Mouse (Mus musculus) layer of hippocampus, adult 18-20 months (tissue): ENCODE measurements at regions not wholly inside any gene's neighbourhood (a gene's known extent, or its start where the extent isn't known, plus 50 kb on each side); places are given as distances from the start of the nearest gene placed in this dataset.

ENCODE experiments used
- DNase-seq, 2 experiments: peaks; one replicate each; pipeline ENCODE4 v3.0.0; 2022; ENCODE audit warnings: low spot score in 2 of 2

- DNase-seq, result peak in 1 of 2 experiments; percentile 0
These were observed 70.7 kb upstream of the Cask start for GRCm38 (mm10) chrX:13921867-13922266.

DNA sequence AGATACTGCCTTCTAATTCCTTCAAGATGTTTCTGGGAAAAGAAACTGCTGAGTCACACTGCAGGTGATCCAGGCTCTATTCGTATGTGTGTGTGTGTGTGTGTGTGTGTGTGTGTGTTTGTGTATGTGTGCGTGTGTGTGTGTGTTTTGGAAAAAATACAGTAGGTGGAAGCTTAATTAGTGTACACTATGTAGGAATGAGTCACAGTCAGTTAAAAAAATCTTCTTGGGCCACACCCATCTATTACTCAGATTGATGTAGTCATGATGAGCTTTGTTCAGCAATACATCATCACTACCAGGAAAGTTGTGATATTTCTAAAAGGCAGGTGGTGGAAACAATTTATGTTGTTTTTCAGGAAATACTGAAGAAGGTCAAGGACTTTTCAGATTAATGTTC, 67.5 kb upstream of the Cask start:
- DNase-seq, result no peak
